Mouse (Mus musculus) embryonic facial prominence, embryonic 12.5 days (tissue): ENCODE data around the gene Pinlyp. TPM values are rescaled to one million over a fixed set of nuclear protein-coding genes. Genes with fewer than 3 reads are reported as not detected.

Experiments used
- ATAC-seq: fragments of 200-750 bp; cut with Nextera tagmentation; 2 replicates; pipeline ENCODE4 v1.8.0; 2017; ENCODE audit not compliant: insufficient number of reproducible peaks, insufficient read depth, low FRiP score, low TSS enrichment
- H3K27ac ChIP-seq: fragments of 300-500 bp; sonication (generic); 2 replicates; pipeline ENCODE4 v1.5.1; 2016; ENCODE audit warnings: mild to moderate bottlenecking
- H3K27me3 ChIP-seq: fragments of 300-500 bp; sonication (generic); 2 replicates; pipeline ENCODE4 v1.6.1; 2016; ENCODE audit warnings: mild to moderate bottlenecking, moderate library complexity
- H3K36me3 ChIP-seq: fragments of 300-500 bp; sonication (generic); 2 replicates; pipeline ENCODE4 v1.6.1; 2016; ENCODE audit warnings: mild to moderate bottlenecking
- H3K4me1 ChIP-seq: fragments of 300-500 bp; sonication (generic); 2 replicates; pipeline ENCODE4 v1.6.1; 2016
- H3K4me2 ChIP-seq: fragments of 300-500 bp; sonication (generic); replicated peaks from 2 replicates; pipeline ENCODE4 v1.6.1; 2016; ENCODE audit warnings: mild to moderate bottlenecking, moderate library complexity
- H3K4me3 ChIP-seq: fragments of 300-500 bp; sonication (generic); 2 replicates; pipeline ENCODE4 v1.5.1; 2016; ENCODE audit warnings: mild to moderate bottlenecking
- H3K9ac ChIP-seq: fragments of 300-500 bp; sonication (generic); 2 replicates; pipeline ENCODE4 v1.6.1; 2016; ENCODE audit warnings: mild to moderate bottlenecking, moderate library complexity
- H3K9me3 ChIP-seq: fragments of 300-500 bp; sonication (generic); 2 replicates; pipeline ENCODE4 v1.6.1; 2016; ENCODE audit warnings: mild to moderate bottlenecking, moderate library complexity
- WGBS: fragments of 180-500 bp; shearing (Covaris S2); methylation state at CpG from one replicate; pipeline ENCODE4 v1.1.7; 2016; 5-methylcytosine and 5-hydroxymethylcytosine counted together
- polyA plus RNA-seq: library from polyadenylated mRNA; unstranded; fragments of >200 nt; fragmentation: Nextera tagmentation; extraction: Ambion mirVana; gene quantifications from 2 replicates; pipeline ENCODE4 v1.2.1, GENCODE M21; 2016

Gene Pinlyp
- polyA plus RNA-seq, 1 experiment from 2014 or later = not detected

GRCm38 (mm10) chr7:24584876-24585275 is 39.0 kb upstream of the Pinlyp start:
- 87% methylated on average over 6 of the region's 6 CpGs for WGBS
- Histone ChIP-seq H3K4me3 (no peak overlapping the region), H3K36me3 (no peaks in the 10 kb centered on the region), H3K4me2 (no peak overlapping the region), H3K9ac (no peak overlapping the region), H3K27ac (no peak overlapping the region), H3K27me3 (peaks cover 29% of the 10 kb centered on the region), H3K4me1 (no peaks in the 10 kb centered on the region), H3K9me3 (0 out of 2 replicates have a peak, but pooled peaks cover 4% of the 10 kb centered on the region)
- ATAC-seq = no peak

- Histone ChIP-seq H3K27ac (no peak overlapping the region), H3K9me3 (no peaks in the 10 kb centered on the region), H3K27me3 (no peaks in the 10 kb centered on the region), H3K9ac (no peak overlapping the region), H3K4me1 (no peaks in the 10 kb centered on the region), H3K4me3 (no peak overlapping the region), H3K36me3 (peaks cover 10% of the 10 kb centered on the region), H3K4me2 (no peak overlapping the region)
- 90% methylated on average over 10 of the region's 10 CpGs for WGBS
- no peak for ATAC-seq
Measured at GRCm38 (mm10) chr7:24577811-24578210, 31.9 kb upstream of the Pinlyp start.

GRCm38 (mm10) chr7:24574224-24574796 is 28.4 kb upstream of the Pinlyp start:
- Histone ChIP-seq H3K4me1 (no peaks in the 10 kb centered on the region), H3K4me2 (no peak overlapping the region), H3K9me3 (no peaks in the 10 kb centered on the region), H3K36me3 (peaks cover 42% of the 10 kb centered on the region), H3K9ac (no peak overlapping the region), H3K27ac (no peak overlapping the region), H3K4me3 (no peak overlapping the region), H3K27me3 (no peaks in the 10 kb centered on the region)
- no peak for ATAC-seq
- WGBS = 48% methylated on average over 12 of the region's 12 CpGs

GRCm38 (mm10) chr7:24572455-24572854 is 26.5 kb upstream of the Pinlyp start:
- H3K4me1 ChIP-seq = no peaks in the 10 kb centered on the region

DNA sequence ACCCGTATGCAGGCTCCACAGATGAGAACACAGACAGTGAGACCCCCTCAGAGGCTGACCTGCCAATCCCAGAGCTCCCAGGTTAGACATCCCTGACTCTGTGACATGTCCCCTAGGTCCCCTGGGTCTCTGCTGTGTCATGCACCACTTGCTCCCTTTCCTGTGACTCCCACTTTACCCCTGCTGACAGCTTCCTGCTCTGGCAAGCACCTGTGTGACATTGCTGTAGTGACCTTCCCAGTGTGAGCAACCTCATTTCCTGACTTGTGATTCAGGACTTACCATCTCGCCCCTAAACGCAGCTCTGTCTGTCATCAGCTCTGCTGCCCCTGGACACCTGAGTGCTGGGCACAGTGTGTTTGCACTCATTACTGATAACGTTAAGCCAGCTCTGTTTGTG is 25.2 kb upstream of the Pinlyp start:
- Histone ChIP-seq H3K4me1 (no peaks in the 10 kb centered on the region), H3K9ac (no peak overlapping the region), H3K27me3 (no peaks in the 10 kb centered on the region), H3K27ac (no peak overlapping the region), H3K9me3 (no peaks in the 10 kb centered on the region), H3K36me3 (peaks cover 70% of the 10 kb centered on the region), H3K4me2 (no peak overlapping the region), H3K4me3 (no peak overlapping the region)
- no peak for ATAC-seq
- WGBS = 81% methylated on average over 4 of the region's 4 CpGs

More at GRCm38 (mm10) chr7:24572455-24572854, 26.5 kb upstream of the Pinlyp start:
- Histone ChIP-seq H3K36me3 (peaks cover 56% of the 10 kb centered on the region), H3K9me3 (no peaks in the 10 kb centered on the region), H3K9ac (no peak overlapping the region), H3K27ac (no peak overlapping the region), H3K4me3 (no peak overlapping the region), H3K4me2 (no peak overlapping the region), H3K27me3 (no peaks in the 10 kb centered on the region)
- ATAC-seq = no peak
- 55% methylated on average over 5 of the region's 5 CpGs for WGBS

DNA sequence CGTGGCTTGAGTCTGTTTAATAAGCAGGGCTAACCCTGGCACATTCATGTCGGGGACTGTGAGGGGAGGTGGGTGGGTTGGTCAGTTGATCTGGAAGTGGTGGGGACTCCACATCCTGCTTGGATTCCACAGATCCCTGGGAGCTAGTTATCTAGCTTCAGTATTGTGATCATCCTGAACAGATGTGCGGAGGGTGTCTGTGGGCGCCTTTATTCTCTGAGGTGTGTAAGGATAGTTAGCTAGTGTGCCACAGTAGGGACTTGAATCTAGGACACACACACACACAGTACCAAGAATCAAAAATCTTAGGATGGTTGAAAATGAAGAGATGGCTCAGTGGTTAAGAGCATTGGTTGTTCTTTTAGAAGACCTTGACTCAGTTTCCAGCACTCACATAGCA is 22.6 kb upstream of the Pinlyp start:
- H3K9ac ChIP-seq = no peak overlapping the region
- H3K4me2 ChIP-seq = no peak overlapping the region
- WGBS = 90% methylated on average over 4 of the region's 4 CpGs
- H3K4me3 ChIP-seq = no peak overlapping the region
- no peaks in the 10 kb centered on the region for H3K9me3 ChIP-seq
- no peaks in the 10 kb centered on the region for H3K27me3 ChIP-seq
- peaks cover 75% of the 10 kb centered on the region for H3K36me3 ChIP-seq
- H3K4me1 ChIP-seq = no peaks in the 10 kb centered on the region
- H3K27ac ChIP-seq = no peak overlapping the region
- no peak for ATAC-seq

DNA sequence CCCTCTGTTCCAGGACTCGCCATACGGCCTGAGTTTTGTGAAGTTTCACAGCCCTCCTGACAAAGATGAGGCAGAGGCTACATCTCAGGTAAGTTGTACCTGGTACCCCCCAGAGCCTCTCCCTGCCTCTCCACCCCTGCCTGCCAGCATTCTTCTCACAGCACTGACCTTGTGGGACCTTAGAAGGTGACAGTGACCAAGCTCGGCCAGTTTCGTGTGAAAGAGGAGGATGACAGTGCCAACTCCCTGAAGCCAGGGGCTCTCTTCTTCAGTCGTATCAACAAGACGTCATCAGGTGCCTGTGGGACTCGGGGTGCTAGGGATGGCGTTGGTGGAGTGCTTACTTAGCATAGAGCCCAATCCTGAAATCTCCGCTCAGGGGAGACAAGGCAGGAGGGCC is 20.3 kb upstream of the Pinlyp start:
- H3K27me3 ChIP-seq = no peaks in the 10 kb centered on the region
- no peak overlapping the region for H3K4me3 ChIP-seq
- no peak overlapping the region for H3K4me2 ChIP-seq
- no peaks in the 10 kb centered on the region for H3K4me1 ChIP-seq
- H3K9ac ChIP-seq = no peak overlapping the region
- ATAC-seq = no peak
- WGBS = 91% methylated on average over 9 of the region's 9 CpGs
- H3K36me3 ChIP-seq = peaks cover 68% of the 10 kb centered on the region
- H3K27ac ChIP-seq = no peak overlapping the region
- H3K9me3 ChIP-seq = no peaks in the 10 kb centered on the region

DNA sequence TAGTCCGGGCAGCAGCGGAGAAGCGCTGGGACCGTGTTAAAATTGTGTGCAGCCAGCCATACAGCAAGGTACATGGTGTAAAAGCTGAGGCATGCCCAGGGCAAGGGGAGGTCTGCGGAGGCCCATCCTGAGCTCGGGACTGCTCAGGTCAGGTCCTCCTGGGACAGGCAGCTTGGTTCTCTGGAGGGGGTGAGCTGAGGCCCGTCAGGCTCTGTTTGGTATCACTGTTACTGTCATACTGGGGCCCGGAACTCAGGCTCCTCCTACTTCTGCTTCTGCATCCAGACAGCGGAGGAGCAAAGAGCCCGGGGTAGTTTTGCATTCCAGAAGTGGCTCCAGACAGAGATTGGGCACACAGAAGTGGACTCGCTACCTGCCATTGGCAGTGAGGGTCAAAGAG is 19.7 kb upstream of the Pinlyp start:
- Histone ChIP-seq H3K9ac (no peak overlapping the region), H3K36me3 (peaks cover 67% of the 10 kb centered on the region), H3K9me3 (no peaks in the 10 kb centered on the region), H3K4me3 (no peak overlapping the region), H3K27me3 (no peaks in the 10 kb centered on the region), H3K27ac (no peak overlapping the region), H3K4me2 (no peak overlapping the region), H3K4me1 (no peaks in the 10 kb centered on the region)
- ATAC-seq = no peak
- WGBS = 92% methylated on average over 11 of the region's 11 CpGs

DNA sequence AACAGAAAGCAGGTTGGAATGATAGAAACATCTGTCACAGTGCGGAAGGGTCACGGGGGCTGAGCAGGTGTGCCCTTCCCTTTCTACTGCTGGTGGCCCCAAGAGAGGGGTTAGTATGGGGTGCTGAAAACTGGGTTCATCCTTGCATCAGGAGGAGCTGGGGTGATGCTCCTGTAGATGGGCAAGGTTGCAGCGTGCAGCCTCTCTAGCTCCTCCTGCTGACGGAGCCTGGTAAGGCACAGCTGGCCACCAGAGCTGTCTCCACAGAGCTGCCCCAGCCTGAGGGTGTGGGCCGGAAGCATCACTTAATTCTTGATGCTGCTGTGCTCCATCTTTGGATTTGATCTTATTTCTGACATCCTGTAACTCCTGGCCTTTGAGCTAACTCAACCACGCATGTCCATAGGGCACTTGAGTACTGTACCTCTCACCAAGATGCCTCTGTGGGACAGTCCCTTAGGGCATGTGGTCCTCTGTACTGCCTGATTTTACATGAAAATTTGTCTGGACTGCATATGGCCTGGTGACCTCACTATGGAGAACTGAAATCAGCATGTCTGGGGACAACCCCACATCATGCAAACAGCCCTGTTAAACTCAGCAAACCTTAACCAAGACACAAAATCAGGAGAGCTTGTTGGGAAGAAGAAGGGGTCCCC is 18.8 kb upstream of the Pinlyp start:
- 65% methylated on average over 6 of the region's 6 CpGs for WGBS
- peaks cover 67% of the 10 kb centered on the region for H3K36me3 ChIP-seq
- ATAC-seq = no peak

GRCm38 (mm10) chr7:24563837-24564206 is 17.9 kb upstream of the Pinlyp start:
- H3K4me2 ChIP-seq = no peak overlapping the region
- no peak overlapping the region for H3K9ac ChIP-seq
- H3K4me3 ChIP-seq = no peak overlapping the region
- ATAC-seq = no peak
- no peaks in the 10 kb centered on the region for H3K27me3 ChIP-seq
- 82% methylated on average over 4 of the region's 4 CpGs for WGBS
- H3K4me1 ChIP-seq = no peaks in the 10 kb centered on the region
- no peaks in the 10 kb centered on the region for H3K9me3 ChIP-seq
- H3K36me3 ChIP-seq = peaks cover 73% of the 10 kb centered on the region
- H3K27ac ChIP-seq = no peak overlapping the region

More for the DNA sequence above, 18.8 kb upstream of the Pinlyp start:
- Histone ChIP-seq H3K27me3 (no peaks in the 10 kb centered on the region), H3K4me2 (no peak overlapping the region), H3K4me1 (no peaks in the 10 kb centered on the region), H3K9me3 (no peaks in the 10 kb centered on the region), H3K27ac (no peak overlapping the region), H3K4me3 (no peak overlapping the region), H3K9ac (no peak overlapping the region)

GRCm38 (mm10) chr7:24563191-24563836 is 17.4 kb upstream of the Pinlyp start:
- ATAC-seq = no peak
- Histone ChIP-seq H3K4me1 (no peaks in the 10 kb centered on the region), H3K27me3 (no peaks in the 10 kb centered on the region), H3K27ac (no peak overlapping the region), H3K4me2 (no peak overlapping the region), H3K4me3 (no peak overlapping the region), H3K9ac (no peak overlapping the region), H3K9me3 (no peaks in the 10 kb centered on the region), H3K36me3 (peaks cover 72% of the 10 kb centered on the region)
- WGBS = 84% methylated on average over 8 of the region's 8 CpGs

DNA sequence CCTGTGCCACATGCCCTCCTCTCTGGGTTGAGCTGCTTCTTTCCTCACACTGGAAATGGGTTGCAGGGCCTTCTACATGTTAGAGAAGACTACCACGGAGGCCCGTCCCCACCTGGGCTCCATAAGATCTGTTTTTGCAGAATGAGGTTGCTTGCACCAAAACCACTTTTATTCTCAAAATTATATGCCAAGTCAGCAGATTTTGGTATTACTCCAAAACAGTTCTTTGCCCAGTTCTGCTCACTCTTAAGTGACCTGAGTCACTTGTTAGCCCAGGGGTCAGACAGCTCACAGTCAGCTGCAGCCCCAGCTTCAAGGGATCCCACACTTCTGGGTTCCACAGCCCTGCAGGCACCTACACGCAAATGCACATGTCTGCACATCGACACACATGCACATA is 15.5 kb upstream of the Pinlyp start:
- Histone ChIP-seq H3K9me3 (no peaks in the 10 kb centered on the region), H3K27ac (no peak overlapping the region), H3K4me3 (no peak overlapping the region), H3K27me3 (no peaks in the 10 kb centered on the region), H3K36me3 (peaks cover 58% of the 10 kb centered on the region), H3K4me2 (no peak overlapping the region), H3K4me1 (no peaks in the 10 kb centered on the region), H3K9ac (no peak overlapping the region)
- ATAC-seq = no peak
- WGBS = 90% methylated on average over 4 of the region's 4 CpGs
